Mouse (Mus musculus): ENCODE measurements around the gene Bpifb9b.
"Not testable (repeated sequence)": the region's sequence is repeated elsewhere in the genome, so short reads cannot be mapped to it uniquely, and the experiment has no call there.

Gene Bpifb9b

DNA sequence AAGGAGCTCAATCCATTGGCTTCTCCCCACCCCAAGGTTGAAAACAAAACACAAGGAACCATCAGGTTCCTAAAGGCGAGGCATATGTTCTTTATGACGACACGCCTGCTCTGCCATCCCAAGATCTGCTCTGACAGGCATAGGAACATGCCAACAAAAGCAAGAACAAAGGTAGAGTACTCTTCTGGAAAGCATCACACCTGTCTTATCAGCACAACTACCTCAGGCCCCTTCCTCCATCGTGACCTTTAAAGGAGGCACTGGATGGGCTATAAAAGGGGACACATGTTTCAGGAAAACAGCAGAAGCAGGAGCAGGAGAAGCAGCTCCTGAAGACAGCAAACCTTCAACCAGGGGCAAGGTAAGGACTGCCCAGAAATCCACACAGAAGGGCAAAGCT lies at the start of gene Bpifb9b:
Gene Bpifb9b, plus strand, starts transcription at position 301 of the 400 bp plus-strand sequence.
- DNase-seq (ENCODE audit: low read depth, low spot score): not testable (repeated sequence)

DNA sequence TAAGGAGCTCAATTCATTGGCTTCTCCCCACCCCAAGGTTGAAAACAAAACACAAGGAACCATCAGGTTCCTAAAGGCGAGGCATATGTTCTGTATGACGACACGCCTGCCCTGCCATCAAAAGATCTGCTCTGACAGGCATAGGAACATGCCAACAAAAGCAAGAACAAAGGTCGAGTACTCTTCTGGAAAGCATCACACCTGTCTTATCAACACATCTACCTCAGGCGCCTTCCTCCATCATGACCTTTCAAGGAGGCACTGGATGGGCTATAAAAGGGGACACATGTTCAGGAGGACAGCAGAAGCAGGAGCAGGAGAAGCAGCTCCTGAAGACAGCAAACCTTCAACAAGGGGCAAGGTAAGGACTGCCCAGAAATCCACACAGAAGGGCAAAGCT lies 49.5 kb upstream of the Bpifb9b start, which contains the start of gene Bpifb9a:
Gene Bpifb9a, plus strand, starts transcription at position 301 of the 400 bp plus-strand sequence.
- not testable (repeated sequence) for DNase-seq (ENCODE audit: low read depth, low spot score)

DNA sequence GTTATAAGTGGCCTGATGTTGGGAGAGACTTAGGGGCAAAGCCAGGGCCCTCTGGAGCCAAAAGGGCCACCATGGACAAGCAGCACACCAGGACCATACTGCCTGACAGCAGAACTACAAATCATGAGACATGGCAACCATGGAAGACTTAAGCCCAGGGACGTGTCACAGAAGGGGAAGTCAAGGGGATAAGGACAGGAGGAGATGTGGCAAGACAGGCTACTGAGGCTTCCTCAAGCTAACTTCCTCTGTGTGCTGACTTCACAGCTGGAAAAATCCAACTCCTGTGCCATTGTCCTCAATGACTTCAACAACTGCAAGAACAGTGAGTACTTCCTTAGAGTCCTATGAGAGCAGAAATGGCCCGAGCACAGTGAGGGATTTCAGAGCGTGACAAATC lies 42.6 kb upstream of the Bpifb9b start:
- not testable (repeated sequence) for DNase-seq (ENCODE audit: low read depth, low spot score)

- not testable (repeated sequence) for DNase-seq (ENCODE audit: low read depth, low spot score)
These were observed 15.2 kb upstream of the Bpifb9b start for GRCm38 (mm10) chr2:154291866-154292265.

GRCm38 (mm10) chr2:154292833-154293232 lies 14.2 kb upstream of the Bpifb9b start:
- no peak for DNase-seq (ENCODE audit: low read depth, low spot score)

DNA sequence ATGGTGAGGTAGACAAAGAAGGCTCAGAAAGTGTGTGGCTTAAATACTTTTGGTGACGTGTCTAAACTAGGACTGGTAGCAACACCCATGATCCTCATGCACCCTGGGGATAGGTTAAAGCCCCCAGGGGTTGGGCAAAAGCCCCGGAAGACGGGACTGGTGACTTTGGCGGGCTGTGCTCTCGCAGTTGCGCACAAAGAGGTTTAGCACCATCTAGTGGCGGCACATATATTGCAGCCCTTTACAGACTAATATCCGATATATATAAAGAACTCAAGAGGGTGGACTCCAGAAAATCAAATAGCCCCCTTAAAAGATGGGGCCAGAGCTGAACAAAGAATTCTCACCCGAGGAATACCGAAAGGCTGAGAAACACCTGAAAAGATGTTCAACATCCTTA lies 12.3 kb upstream of the Bpifb9b start:
- DNase-seq (ENCODE audit: low read depth, low spot score): not testable (repeated sequence)

- peak; percentile 13 for DNase-seq (ENCODE audit: low read depth, low spot score)
These were observed 6.5 kb upstream of the Bpifb9b start for GRCm38 (mm10) chr2:154300496-154300895.

- no peak for DNase-seq (ENCODE audit: low read depth, low spot score)
These were observed 5.3 kb upstream of the Bpifb9b start for GRCm38 (mm10) chr2:154301763-154302162.

DNA sequence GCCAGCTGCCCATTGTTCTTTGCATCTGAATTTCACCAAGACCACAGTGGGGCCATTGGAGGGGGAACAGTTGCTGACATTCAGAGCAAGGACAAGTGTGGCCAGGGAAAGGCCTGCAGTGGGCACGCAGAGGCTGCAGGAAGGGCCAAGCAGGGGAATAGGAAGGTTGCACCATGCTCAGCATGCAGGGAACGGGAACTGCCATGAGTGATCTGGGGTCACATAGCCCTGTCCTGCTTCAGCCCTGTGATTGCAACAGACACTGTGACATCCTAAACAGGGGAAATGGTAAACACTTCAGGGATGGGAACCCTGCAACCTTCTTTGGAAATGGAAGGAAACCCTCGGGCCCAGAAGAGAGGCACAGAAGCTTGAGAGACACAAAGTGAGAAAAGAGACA lies 2.4 kb upstream of the Bpifb9b start:
- DNase-seq (ENCODE audit: low read depth, low spot score): not testable (repeated sequence)

- DNase-seq (ENCODE audit: low read depth, low spot score): not testable (repeated sequence)
These were observed 6.7 kb downstream of the Bpifb9b start for GRCm38 (mm10) chr2:154313771-154314170.

GRCm38 (mm10) chr2:154326852-154327251 lies 19.8 kb downstream of the Bpifb9b start:
- no peak for DNase-seq (ENCODE audit: low read depth, low spot score)

- no peak for DNase-seq (ENCODE audit: low read depth, low spot score)
These were observed 28.5 kb downstream of the Bpifb9b start for GRCm38 (mm10) chr2:154335572-154335971.

DNA sequence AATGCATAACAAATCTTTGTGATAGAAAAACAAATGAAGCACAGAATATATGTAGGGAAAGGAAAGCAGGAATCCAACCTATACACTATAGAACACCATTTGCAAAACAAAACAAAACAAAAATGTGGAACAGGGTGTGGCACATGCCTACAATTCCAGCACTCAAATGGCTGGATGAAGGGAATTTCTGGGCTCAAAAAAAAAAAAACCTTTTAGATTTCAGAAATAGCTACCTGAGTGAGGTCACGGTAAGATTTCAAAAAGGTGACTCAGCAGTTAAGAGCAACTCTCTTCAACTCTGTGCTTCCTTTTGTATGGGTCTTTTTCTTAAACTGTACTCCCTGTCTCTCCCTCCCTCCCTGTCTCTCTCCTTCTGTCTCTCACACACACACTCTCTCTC lies 31.1 kb downstream of the Bpifb9b start:
- no peak for DNase-seq (ENCODE audit: low read depth, low spot score)

DNA sequence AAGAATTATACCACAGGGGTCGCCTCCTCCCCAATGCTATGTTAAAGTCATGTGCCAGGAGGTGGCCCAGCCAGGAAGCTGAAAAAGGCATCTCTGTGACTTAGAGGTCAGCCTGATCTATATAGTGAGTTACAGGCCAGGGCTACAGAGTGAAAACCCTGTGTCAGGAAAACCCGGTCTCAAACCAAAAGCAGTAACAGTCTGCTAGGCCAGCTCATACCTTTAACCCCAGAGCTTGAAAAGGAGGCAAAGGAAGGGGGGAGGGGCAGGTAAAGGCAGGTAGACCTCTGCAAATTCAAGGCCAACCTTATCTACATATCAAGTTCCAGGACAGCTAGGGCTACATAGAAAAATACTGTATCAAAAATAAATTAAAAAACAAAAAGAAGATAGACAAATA lies 32.3 kb downstream of the Bpifb9b start:
- no peak for DNase-seq (ENCODE audit: low read depth, low spot score)

- no peak for DNase-seq (ENCODE audit: low read depth, low spot score)
These were observed 41.1 kb downstream of the Bpifb9b start for GRCm38 (mm10) chr2:154348152-154348551.

GRCm38 (mm10) chr2:154354000-154354425 lies 47.0 kb downstream of the Bpifb9b start:
- not testable (repeated sequence) for DNase-seq (ENCODE audit: low read depth, low spot score)

GRCm38 (mm10) chr2:154367510-154367909 lies 60.5 kb downstream of the Bpifb9b start:
- no peak for DNase-seq (ENCODE audit: low read depth, low spot score)

Measured in skeletal muscle tissue, adult 2 months (tissue).